Mouse (Mus musculus) stomach, postnatal 0 days (tissue): Measurements from ENCODE around the gene Metap1. TPM values are rescaled to one million over a fixed set of nuclear protein-coding genes. Genes with fewer than 3 reads are reported as not detected.

Experiments
- ATAC-seq: fragments of 200-750 bp; cut with Nextera tagmentation; 2 replicates; pipeline ENCODE4 v1.8.0; 2017; ENCODE audit not compliant: low FRiP score, low TSS enrichment
- DNase-seq: peaks from one replicate; pipeline ENCODE4 v3.0.0-alpha.2; 2016; ENCODE audit warnings: low spot score
- H3K27ac ChIP-seq: fragments of 300-500 bp; sonication (generic); replicated peaks from 2 replicates; pipeline ENCODE4 v1.5.1; 2014; ENCODE audit warnings: mild to moderate bottlenecking, control low read depth
- H3K27me3 ChIP-seq: fragments of 300-500 bp; sonication (generic); 2 replicates; pipeline ENCODE4 v1.6.1; 2014; ENCODE audit warnings: low read length; ENCODE audit not compliant: control insufficient read depth, insufficient read depth
- H3K36me3 ChIP-seq: fragments of 300-500 bp; sonication (generic); 2 replicates; pipeline ENCODE4 v1.6.1; 2014; ENCODE audit warnings: low read length, mixed read lengths; ENCODE audit not compliant: control insufficient read depth, insufficient read depth
- H3K4me1 ChIP-seq: fragments of 300-500 bp; sonication (generic); replicated peaks from 2 replicates; pipeline ENCODE4 v1.6.1; 2014; ENCODE audit warnings: antibody characterized with exemption; ENCODE audit not compliant: control insufficient read depth, insufficient read depth
- H3K4me2 ChIP-seq: fragments of 300-500 bp; sonication (generic); replicated peaks from 2 replicates; pipeline ENCODE4 v1.6.1; 2014; ENCODE audit warnings: low read depth, mild to moderate bottlenecking, control low read depth, moderate library complexity
- H3K4me3 ChIP-seq: fragments of 300-500 bp; sonication (generic); 2 replicates; pipeline ENCODE4 v1.5.1; 2014; ENCODE audit warnings: low read depth, low read length, control low read depth
- H3K9ac ChIP-seq: fragments of 300-500 bp; sonication (generic); 2 replicates; pipeline ENCODE4 v1.6.1; 2014; ENCODE audit warnings: mild to moderate bottlenecking, low read length, control low read depth, mixed read lengths
- H3K9me3 ChIP-seq: fragments of 300-500 bp; sonication (generic); 2 replicates; pipeline ENCODE4 v1.6.1; 2016; ENCODE audit warnings: low read length; ENCODE audit not compliant: control insufficient read depth
- CTCF ChIP-seq: IDR thresholded peaks from 2 replicates; pipeline ENCODE4 v1.5.1; 2016; ENCODE audit warnings: antibody characterized with exemption, low read depth, mild to moderate bottlenecking, moderate library complexity
- EP300 ChIP-seq: optimal IDR thresholded peaks from 2 replicates; pipeline ENCODE3; 2016; ENCODE audit warnings: antibody characterized with exemption
- WGBS: fragments of 180-500 bp; shearing (Covaris S2); extraction: QIAGEN DNeasy Blood & Tissue Kit; methylation state at CpG from one replicate; pipeline ENCODE4 v1.1.7; 2014; 5-methylcytosine and 5-hydroxymethylcytosine counted together
- polyA plus RNA-seq: library from polyadenylated mRNA; unstranded; fragments of >200 nt; fragmentation: Nextera tagmentation; extraction: Ambion mirVana; gene quantifications from 2 replicates; pipeline ENCODE4 v1.2.1, GENCODE M21; 2015

The Metap1 gene
- polyA plus RNA-seq, 1 experiment from 2014 or later = 34.1 TPM

- Histone ChIP-seq H3K4me1 (no peaks in the 10 kb centered on the region), H3K9me3 (no peaks in the 10 kb centered on the region), H3K4me2 (no peak overlapping the region), H3K27ac (no peak overlapping the region), H3K27me3 (no peaks in the 10 kb centered on the region), H3K36me3 (peaks cover 35% of the 10 kb centered on the region), H3K9ac (no peak overlapping the region), H3K4me3 (no peak overlapping the region)
- ATAC-seq (no peak), DNase-seq (no peak)
- no peak for TF ChIP-seq CTCF
- no peak for TF ChIP-seq EP300
- 67% methylated on average over 6 of the region's 6 CpGs for WGBS
These were observed 25.5 kb downstream of the Metap1 start for GRCm38 (mm10) chr3:138463807-138464206.

- no peaks in the 10 kb centered on the region for H3K9me3 ChIP-seq
- no peak overlapping the region for H3K9ac ChIP-seq
- H3K4me1 ChIP-seq = no peaks in the 10 kb centered on the region
- H3K36me3 ChIP-seq = peaks cover 35% of the 10 kb centered on the region
- no peak overlapping the region for H3K27ac ChIP-seq
- no peak overlapping the region for H3K4me3 ChIP-seq
- ATAC-seq = peak; percentile 65; the same call in 1 of the 2 replicates
- 53% methylated on average over 2 of the region's 2 CpGs for whole genome bisulfite sequencing
- no peak overlapping the region for H3K4me2 ChIP-seq
- peak; percentile 80 for TF ChIP-seq CTCF
- no peak for TF ChIP-seq EP300
- H3K27me3 ChIP-seq = no peaks in the 10 kb centered on the region
- peak; percentile 70 for DNase-seq
These were observed 26.2 kb downstream of the Metap1 start for GRCm38 (mm10) chr3:138463137-138463536.

- Histone ChIP-seq H3K4me3 (no peak overlapping the region), H3K9me3 (no peaks in the 10 kb centered on the region), H3K4me1 (no peaks in the 10 kb centered on the region), H3K27ac (no peak overlapping the region), H3K27me3 (no peaks in the 10 kb centered on the region), H3K4me2 (no peak overlapping the region), H3K9ac (no peak overlapping the region), H3K36me3 (peaks cover 36% of the 10 kb centered on the region)
- ATAC-seq = no peak
- TF ChIP-seq CTCF (no peak), EP300 (no peak)
- no peak for DNase-seq
- 91% methylated on average over 3 of the region's 3 CpGs for WGBS
These were observed 27.5 kb downstream of the Metap1 start for GRCm38 (mm10) chr3:138461832-138462231.

GRCm38 (mm10) chr3:138460260-138460659 is 29.1 kb downstream of the Metap1 start:
- H3K36me3 ChIP-seq = peaks cover 36% of the 10 kb centered on the region
- ATAC-seq = no peak
- whole genome bisulfite sequencing = 86% methylated on average over 13 of the region's 13 CpGs

GRCm38 (mm10) chr3:138458441-138458840 is 30.9 kb downstream of the Metap1 start:
- H3K27me3 ChIP-seq = no peaks in the 10 kb centered on the region
- no peak overlapping the region for H3K4me2 ChIP-seq
- no peak overlapping the region for H3K27ac ChIP-seq
- H3K9me3 ChIP-seq = no peaks in the 10 kb centered on the region
- no peak for DNase-seq
- no peak overlapping the region for H3K9ac ChIP-seq
- WGBS = 100% methylated on average over 3 of the region's 3 CpGs
- ATAC-seq = no peak
- TF ChIP-seq EP300 = no peak
- TF ChIP-seq CTCF = no peak
- H3K4me1 ChIP-seq = no peaks in the 10 kb centered on the region
- no peak overlapping the region for H3K4me3 ChIP-seq
- peaks cover 30% of the 10 kb centered on the region for H3K36me3 ChIP-seq

More at GRCm38 (mm10) chr3:138460260-138460659, 29.1 kb downstream of the Metap1 start:
- no peaks in the 10 kb centered on the region for H3K9me3 ChIP-seq
- H3K9ac ChIP-seq = no peak overlapping the region
- no peak for DNase-seq
- H3K27me3 ChIP-seq = no peaks in the 10 kb centered on the region
- H3K27ac ChIP-seq = no peak overlapping the region
- TF ChIP-seq EP300 = no peak
- TF ChIP-seq CTCF = peak; percentile 58
- H3K4me3 ChIP-seq = no peak overlapping the region
- H3K4me2 ChIP-seq = no peak overlapping the region
- H3K4me1 ChIP-seq = no peaks in the 10 kb centered on the region

GRCm38 (mm10) chr3:138454711-138455435 is 34.4 kb downstream of the Metap1 start:
- Histone ChIP-seq H3K4me1 (no peaks in the 10 kb centered on the region), H3K36me3 (peaks cover 20% of the 10 kb centered on the region), H3K27me3 (no peaks in the 10 kb centered on the region), H3K9ac (no peak overlapping the region), H3K27ac (no peak overlapping the region), H3K4me2 (no peak overlapping the region), H3K9me3 (no peaks in the 10 kb centered on the region), H3K4me3 (no peak overlapping the region)
- WGBS = 88% methylated on average over 13 of the region's 13 CpGs
- no peak for DNase-seq
- TF ChIP-seq CTCF = no peak
- TF ChIP-seq EP300 = no peak
- ATAC-seq = no peak
